Mouse (Mus musculus) gastrocnemius, postnatal 14 days (tissue): ENCODE data around the gene Pik3ap1. TPM values are rescaled to one million over a fixed set of nuclear protein-coding genes. Genes with fewer than 3 reads are reported as not detected.
"Not testable (repeated sequence)": the region's sequence is repeated elsewhere in the genome, so short reads cannot be mapped to it uniquely, and the experiment has no call there.

Experiments
- DNase-seq: peaks from one replicate; pipeline ENCODE4 v3.0.0; 2021; ENCODE audit warnings: mixed read lengths
- intact Hi-C: fragments of 180-260 bp; cut with DNase I; formaldehyde crosslinking; loops from one replicate; pipeline ENCODE4 v1.15.1; 2025; ENCODE audit warnings: low total_unique reads
- long read RNA-seq, 2 experiments: library from polyadenylated mRNA; stranded (forward); transcript quantifications; one replicate each; pipeline ENCODE4 v2.0.0; 2021
- total RNA-seq, 2 experiments: library from RNA; stranded (reverse); gene quantifications; 2 replicates each; pipeline ENCODE4 v1.2.3; 2021

Gene Pik3ap1
- total RNA-seq, result under 1 TPM; 0.38 to 0.70 TPM
- long read RNA-seq, experiment 1, result 0 reads
- long read RNA-seq, experiment 2, full-length matches to known transcripts, result 1 of 2 reads
- long read RNA-seq, experiment 2, partial matches to known transcripts, result 1 of 2 reads
- long read RNA-seq, experiment 2, other reads (novel, unspliced or antisense), result 0 of 2 reads

- DNase-seq, result peak; percentile 48
- intact Hi-C loops, result no loop called here
Measured at GRCm38 (mm10) chr19:41384922-41385508, at the start of gene Pik3ap1. Gene Pik3ap1 (minus strand): TSS chr19:41385102.

DNA sequence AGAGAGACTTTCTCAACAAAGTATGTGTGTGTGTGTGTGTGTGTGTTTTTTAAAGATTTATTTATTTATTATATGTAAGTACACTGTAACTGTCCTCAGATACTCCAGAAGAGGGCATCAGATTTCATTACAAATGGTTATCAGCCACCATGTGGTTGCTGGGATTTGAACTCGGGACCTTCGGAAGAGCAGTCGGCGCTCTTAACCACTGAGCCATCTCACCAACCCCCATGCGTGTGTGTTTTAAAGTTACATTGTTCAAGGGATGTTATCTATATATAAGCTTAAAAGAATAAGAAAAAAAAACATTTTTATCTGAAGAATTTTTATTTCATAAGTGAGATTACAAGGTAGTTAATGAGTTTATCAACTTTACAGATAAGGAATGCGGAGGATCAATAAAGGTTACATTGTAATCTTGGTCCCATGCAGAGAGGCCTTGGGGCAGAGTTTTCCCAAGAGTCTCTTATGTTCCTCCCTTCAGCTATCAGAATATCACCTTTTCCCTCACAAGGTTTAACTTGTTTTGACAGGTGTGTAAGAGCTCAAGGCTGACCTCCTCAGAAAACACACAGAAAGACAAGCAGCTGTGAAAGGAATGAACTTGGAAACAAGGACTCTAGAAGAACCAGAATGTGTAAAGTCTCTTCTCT lies 46.7 kb upstream of the Pik3ap1 start:
- intact Hi-C loops, DNase-seq: not testable (repeated sequence)

GRCm38 (mm10) chr19:41425927-41426772 lies 41.2 kb upstream of the Pik3ap1 start:
- intact Hi-C loops, DNase-seq: not testable (repeated sequence)

DNA sequence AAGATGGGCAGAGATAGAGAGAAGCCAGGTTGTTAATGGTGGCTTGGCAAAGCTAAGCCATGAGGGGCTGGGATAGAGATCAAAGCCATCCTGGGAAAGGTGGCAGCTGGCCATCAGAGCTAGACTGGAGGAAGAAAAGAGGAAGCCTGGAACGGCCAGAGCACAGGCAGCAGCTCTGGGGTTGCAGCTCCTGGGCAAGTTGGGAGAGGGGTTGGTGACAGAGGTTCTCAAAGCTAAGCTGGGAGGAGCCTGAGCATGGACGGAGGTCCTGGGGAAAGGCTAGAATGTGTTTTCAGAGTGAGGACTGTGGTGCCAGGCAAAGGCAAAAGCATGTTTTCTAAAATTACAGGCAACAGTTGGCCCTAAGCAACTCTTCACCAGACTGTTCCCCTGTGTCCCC lies 36.4 kb upstream of the Pik3ap1 start:
- DNase-seq, result no peak
- intact Hi-C loops, result no loop called here

- intact Hi-C loops, result no loop called here
- no peak for DNase-seq
Measured at GRCm38 (mm10) chr19:41418786-41419185, 33.9 kb upstream of the Pik3ap1 start.

DNA sequence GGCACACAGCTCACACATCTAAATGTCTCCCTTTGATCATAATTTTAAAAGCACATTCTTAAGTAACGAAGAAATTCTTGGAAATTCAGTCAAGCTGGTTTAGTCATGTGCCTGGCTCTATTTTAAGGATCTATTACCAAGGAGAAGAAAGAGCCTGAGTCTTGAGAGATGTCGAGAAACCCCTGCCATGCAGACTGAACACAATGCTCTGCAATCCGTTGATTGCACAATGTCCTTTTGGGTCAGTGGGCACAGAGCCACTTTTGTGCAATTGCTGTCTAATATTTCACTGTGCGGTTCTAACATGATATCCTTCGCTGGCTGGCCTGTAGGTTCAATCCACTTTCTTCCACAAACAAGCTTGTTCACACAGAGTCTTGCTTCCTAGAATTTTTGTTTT lies 33.1 kb upstream of the Pik3ap1 start:
- intact Hi-C loops, result no loop called here
- DNase-seq, result no peak

DNA sequence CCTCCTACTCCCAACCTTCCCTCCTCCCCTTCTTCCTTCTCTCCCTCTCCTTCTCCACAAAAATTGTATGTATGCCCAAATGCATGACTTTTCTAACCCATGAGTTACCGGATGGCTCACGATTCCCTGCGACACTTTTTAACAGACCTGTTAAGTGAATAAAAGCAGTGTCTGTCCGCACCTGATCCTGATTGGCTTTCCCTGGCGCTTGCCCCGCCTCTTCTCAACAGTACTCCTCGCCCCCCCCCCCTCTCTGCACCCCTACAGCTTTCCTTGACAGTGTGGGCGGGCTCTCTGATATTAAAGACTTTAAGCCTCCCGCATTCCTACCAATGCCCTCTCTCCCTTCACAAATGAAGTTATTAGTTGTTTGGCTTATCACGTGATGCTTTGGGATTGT lies 31.3 kb upstream of the Pik3ap1 start:
- no peak for DNase-seq
- intact Hi-C loops, result no loop called here

DNA sequence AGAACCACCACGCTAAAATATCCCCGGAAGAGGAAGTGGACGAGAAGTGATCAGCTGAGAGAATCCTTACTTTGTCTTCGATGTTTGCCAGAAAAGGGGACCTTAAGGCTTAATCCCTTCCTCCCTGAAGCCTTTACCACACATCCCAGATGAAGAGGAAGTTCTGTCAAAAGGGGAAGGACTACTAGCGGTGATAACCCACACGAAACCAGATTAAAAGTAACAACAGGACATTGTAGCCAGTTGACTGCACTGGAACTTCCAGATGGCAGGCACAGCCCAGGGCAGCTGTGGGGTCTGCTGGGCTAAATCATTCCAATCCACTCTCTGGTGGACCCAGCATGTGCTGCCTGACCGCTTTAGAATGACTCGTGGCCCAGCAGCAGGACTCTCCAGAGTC lies 17.7 kb upstream of the Pik3ap1 start:
- intact Hi-C loops, result no loop called here
- no peak for DNase-seq

DNA sequence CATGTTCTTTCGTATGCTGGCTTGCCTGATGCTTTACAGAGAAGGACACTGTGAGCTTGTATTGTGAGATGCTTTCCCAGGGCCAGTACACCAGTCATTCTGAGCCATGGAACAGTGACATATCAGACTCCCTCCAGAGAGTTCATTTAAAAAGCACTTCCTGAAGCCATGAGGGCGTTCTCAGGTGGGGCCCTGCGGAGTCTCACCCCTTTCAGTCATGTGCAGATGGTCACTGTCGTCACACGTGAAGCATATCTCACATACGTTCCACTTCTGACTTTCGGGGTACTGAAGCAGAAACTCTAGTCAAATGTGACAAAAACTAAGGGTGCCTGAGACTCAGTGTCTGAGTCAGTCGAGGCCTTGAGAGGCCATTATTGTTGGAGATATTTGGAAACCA lies 6.0 kb upstream of the Pik3ap1 start:
- intact Hi-C loops, result no loop called here
- DNase-seq, result no peak

GRCm38 (mm10) chr19:41389351-41389750 lies 4.4 kb upstream of the Pik3ap1 start:
- intact Hi-C loops, result no loop called here
- no peak for DNase-seq

- intact Hi-C loops, result no loop called here
- no peak for DNase-seq
Measured at GRCm38 (mm10) chr19:41388242-41388641, 3.3 kb upstream of the Pik3ap1 start.

DNA sequence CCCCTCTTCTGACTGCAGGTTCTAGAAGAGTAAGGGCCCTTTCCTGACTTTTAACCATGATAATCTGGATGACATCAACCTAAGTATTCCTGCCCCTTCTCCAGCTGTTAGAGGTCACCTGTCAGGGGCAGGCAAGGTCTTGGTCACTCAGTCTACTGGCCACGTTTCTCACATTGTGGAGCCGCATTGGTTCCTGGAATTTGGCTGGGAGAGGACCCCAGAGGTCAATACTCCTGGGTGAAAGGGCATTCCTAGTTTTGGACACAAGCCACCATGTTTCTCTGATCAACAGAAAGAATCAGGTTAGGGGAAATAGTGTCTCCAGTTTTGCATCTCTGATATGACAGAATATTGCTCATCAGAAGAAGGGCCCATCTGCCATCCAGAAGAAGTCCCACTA lies 2.4 kb upstream of the Pik3ap1 start:
- intact Hi-C loops, result no loop called here

DNA sequence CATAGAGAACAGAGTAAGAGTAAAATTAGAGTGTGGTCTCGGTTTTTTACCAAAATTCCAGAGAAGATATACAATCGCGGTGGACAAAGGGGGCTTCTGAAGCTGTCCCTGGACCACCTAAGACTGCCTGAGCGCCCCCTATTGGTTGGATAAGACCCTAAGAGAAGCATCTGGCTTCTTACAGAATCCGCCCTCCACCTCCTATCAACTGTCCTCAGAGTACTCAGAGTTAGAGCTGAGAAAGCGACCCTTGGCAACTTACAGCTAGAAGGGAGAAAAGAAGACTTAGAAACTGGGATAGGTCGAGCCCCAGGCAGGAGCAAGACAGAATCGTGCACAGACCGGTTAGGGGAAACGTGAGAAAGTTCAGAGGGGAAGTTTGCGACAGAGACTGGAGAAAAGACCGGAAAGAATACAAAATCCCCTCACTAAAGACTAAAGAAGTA lies 473 bp downstream of the Pik3ap1 start:
- intact Hi-C loops, result no loop called here
- no peak for DNase-seq

More for the DNA sequence above, 2.4 kb upstream of the Pik3ap1 start:
- no peak for DNase-seq

GRCm38 (mm10) chr19:41382391-41382978 lies 2.4 kb downstream of the Pik3ap1 start:
- no peak for DNase-seq
- intact Hi-C loops, result no loop called here

DNA sequence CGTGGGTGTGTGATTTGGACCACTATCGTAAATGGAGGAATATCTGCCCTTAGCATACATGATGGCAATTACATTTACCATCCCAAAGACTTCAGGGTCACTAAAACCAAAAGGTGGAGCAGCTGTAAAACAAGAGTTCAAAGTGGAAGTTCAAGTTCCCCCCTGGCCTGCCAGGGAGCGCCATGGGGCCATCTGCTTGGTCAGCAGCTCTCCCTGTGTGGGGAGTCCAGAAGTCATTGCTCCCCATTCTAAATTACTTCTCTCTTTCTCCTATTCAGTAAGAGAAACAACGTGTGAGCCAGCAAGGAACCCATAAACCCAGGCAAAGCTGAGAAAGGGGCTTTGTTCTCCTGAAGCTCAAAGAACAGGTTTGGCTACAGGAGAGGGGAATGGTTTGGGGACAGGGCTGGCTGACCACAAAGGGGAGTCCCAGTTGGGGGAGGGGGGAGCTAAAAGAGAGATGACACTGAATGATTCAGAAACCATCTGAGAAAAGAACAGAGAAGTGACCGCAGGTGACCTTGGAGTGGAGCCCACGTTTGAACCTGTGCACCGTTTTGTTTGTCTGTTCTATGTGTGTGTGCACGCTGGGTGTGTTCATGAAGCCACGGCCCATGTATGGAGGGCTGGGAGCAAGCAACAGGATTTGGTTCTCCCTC lies 3.2 kb downstream of the Pik3ap1 start:
- no peak for DNase-seq
- intact Hi-C loops, result no loop called here

GRCm38 (mm10) chr19:41379195-41379594 lies 5.7 kb downstream of the Pik3ap1 start:
- DNase-seq, result no peak
- intact Hi-C loops, result no loop called here

DNA sequence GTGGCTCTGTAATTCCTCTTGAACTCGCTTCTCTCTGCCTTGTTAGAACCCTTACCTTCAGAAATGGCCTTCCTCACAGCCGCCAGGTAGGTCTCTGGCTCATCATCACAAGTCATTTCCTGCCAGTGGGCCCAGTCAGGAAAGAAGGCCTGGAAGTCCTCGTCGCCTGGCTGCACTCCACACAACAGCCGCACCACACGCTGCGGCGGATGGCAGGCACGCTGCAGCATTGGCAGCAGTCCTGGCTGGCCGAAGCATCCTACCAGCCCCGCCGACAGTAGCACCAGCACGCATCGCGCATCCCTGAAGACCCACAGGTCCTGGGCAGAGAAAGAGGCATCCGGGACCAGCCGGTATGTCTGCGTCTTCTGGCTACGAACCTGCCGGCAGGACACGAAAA lies 9.1 kb downstream of the Pik3ap1 start:
- DNase-seq, result no peak
- intact Hi-C loops, result no loop called here

GRCm38 (mm10) chr19:41375096-41375495 lies 9.8 kb downstream of the Pik3ap1 start:
- no peak for DNase-seq
- intact Hi-C loops, result no loop called here

- intact Hi-C loops, result no loop called here
- no peak for DNase-seq
Measured at GRCm38 (mm10) chr19:41374658-41375057, 10.2 kb downstream of the Pik3ap1 start.
